Mouse (Mus musculus) kidney, adult 2 months (tissue): Measurements from ENCODE around the gene Ptpru. TPM values are rescaled to one million over a fixed set of nuclear protein-coding genes. Genes with fewer than 3 reads are reported as not detected.
A peak's percentile ranks its signal among the peaks of the same experiment; 100 is the strongest.

Source experiments
- DNase-seq: peaks from one replicate; pipeline ENCODE4 v3.0.0; 2021
- H3K27ac ChIP-seq: fragments of 200-500 bp; 2 replicates; pipeline ENCODE4 v1.5.1; 2012; ENCODE audit warnings: low read depth, low read length, control low read depth, inconsistent platforms; ENCODE audit not compliant: insufficient read depth
- H3K27me3 ChIP-seq: fragments of 200-500 bp; replicated peaks from 2 replicates; pipeline ENCODE4 v1.6.1; 2012; ENCODE audit warnings: mild to moderate bottlenecking, moderate library complexity, low read length, inconsistent platforms; ENCODE audit not compliant: control insufficient read depth, insufficient read depth
- H3K36me3 ChIP-seq: fragments of 200-500 bp; 2 replicates; pipeline ENCODE4 v1.6.1; 2012; ENCODE audit warnings: mild to moderate bottlenecking, moderate library complexity, low read length, inconsistent platforms; ENCODE audit not compliant: control insufficient read depth, insufficient read depth
- H3K4me1 ChIP-seq: fragments of 200-500 bp; 2 replicates; pipeline ENCODE4 v1.6.1; 2011; ENCODE audit warnings: low read length; ENCODE audit not compliant: control insufficient read depth, insufficient read depth
- H3K4me3 ChIP-seq: fragments of 200-500 bp; 2 replicates; pipeline ENCODE4 v1.5.1; 2011; ENCODE audit warnings: mild to moderate bottlenecking, low read depth, low read length, control low read depth; ENCODE audit not compliant: insufficient read depth
- CTCF ChIP-seq: fragments of 200-500 bp; conservative IDR thresholded peaks from 2 replicates; pipeline ENCODE4 v1.5.1; 2011; ENCODE audit warnings: low read depth, mild to moderate bottlenecking, control low read depth, low read length, moderate library complexity, mixed read lengths; ENCODE audit not compliant: insufficient read depth, insufficient read length
- POLR2A ChIP-seq: fragments of 200-500 bp; IDR thresholded peaks from one replicate; pipeline ENCODE4 v1.6.1; 2011; ENCODE audit warnings: low read depth, low read length, control low read depth
- WGBS: fragments of 180-500 bp; shearing (Covaris S2); methylation state at CpG from one replicate; pipeline ENCODE4 v1.1.7; 2018; 5-methylcytosine and 5-hydroxymethylcytosine counted together
- polyA plus RNA-seq: library from polyadenylated mRNA; depleted of rRNA; stranded (reverse); fragments of >200 nt; gene quantifications from 2 replicates; pipeline ENCODE4 v1.2.3, GENCODE M21; 2012

Gene Ptpru
- polyA plus RNA-seq, 1 experiment, result 19.5 TPM

- no peak overlapping the region for H3K27ac ChIP-seq
- H3K4me1 ChIP-seq, result no peaks in the 10 kb centered on the region
- H3K27me3 ChIP-seq, result no peaks in the 10 kb centered on the region
- no peak overlapping the region for H3K4me3 ChIP-seq
- no peaks in the 10 kb centered on the region for H3K36me3 ChIP-seq
- DNase-seq, result peak; percentile 21
- TF ChIP-seq CTCF, result no peak
- no peak for TF ChIP-seq POLR2A
- 60% methylated on average over 9 of the region's 9 CpGs for WGBS
These were observed 34.2 kb downstream of the Ptpru start for GRCm38 (mm10) chr4:131803846-131804245.

- Histone ChIP-seq H3K27me3 (no peaks in the 10 kb centered on the region), H3K27ac (no peak overlapping the region), H3K36me3 (no peaks in the 10 kb centered on the region), H3K4me3 (no peak overlapping the region), H3K4me1 (no peaks in the 10 kb centered on the region)
- WGBS, result 63% methylated on average over 4 of the region's 4 CpGs
- no peak for DNase-seq
- TF ChIP-seq POLR2A, result no peak
- TF ChIP-seq CTCF, result no peak
These were observed 39.1 kb downstream of the Ptpru start for GRCm38 (mm10) chr4:131798968-131799367.

- no peaks in the 10 kb centered on the region for H3K27me3 ChIP-seq
- WGBS, result 80% methylated on average over 12 of the region's 12 CpGs
- no peak for DNase-seq
These were observed 40.2 kb downstream of the Ptpru start for GRCm38 (mm10) chr4:131797920-131798319.

GRCm38 (mm10) chr4:131797483-131797882 lies 40.6 kb downstream of the Ptpru start:
- H3K4me1 ChIP-seq, result no peaks in the 10 kb centered on the region
- WGBS, result 85% methylated on average over 7 of the region's 7 CpGs
- H3K36me3 ChIP-seq, result no peaks in the 10 kb centered on the region
- no peak for DNase-seq
- H3K27me3 ChIP-seq, result no peaks in the 10 kb centered on the region
- TF ChIP-seq POLR2A (no peak), CTCF (no peak)
- H3K27ac ChIP-seq, result no peak overlapping the region
- no peak overlapping the region for H3K4me3 ChIP-seq

More at GRCm38 (mm10) chr4:131797920-131798319, 40.2 kb downstream of the Ptpru start:
- TF ChIP-seq POLR2A (no peak), CTCF (no peak)
- Histone ChIP-seq H3K36me3 (no peaks in the 10 kb centered on the region), H3K4me1 (no peaks in the 10 kb centered on the region), H3K27ac (no peak overlapping the region), H3K4me3 (no peak overlapping the region)

GRCm38 (mm10) chr4:131796312-131797080 lies 41.6 kb downstream of the Ptpru start:
- no peak overlapping the region for H3K4me3 ChIP-seq
- no peak for DNase-seq
- H3K27me3 ChIP-seq, result no peaks in the 10 kb centered on the region
- H3K4me1 ChIP-seq, result no peaks in the 10 kb centered on the region
- TF ChIP-seq CTCF (no peak), POLR2A (no peak)
- H3K36me3 ChIP-seq, result no peaks in the 10 kb centered on the region
- 78% methylated on average over 14 of the region's 14 CpGs for WGBS
- H3K27ac ChIP-seq, result no peak overlapping the region

- peak; percentile 49 for DNase-seq
- Histone ChIP-seq H3K4me1 (no peaks in the 10 kb centered on the region), H3K36me3 (no peaks in the 10 kb centered on the region), H3K27ac (no peak overlapping the region), H3K4me3 (no peak overlapping the region), H3K27me3 (no peaks in the 10 kb centered on the region)
- no peak for TF ChIP-seq POLR2A
- TF ChIP-seq CTCF, result no peak
- WGBS, result 81% methylated on average over 7 of the region's 7 CpGs
These were observed 51.3 kb downstream of the Ptpru start for GRCm38 (mm10) chr4:131786800-131787199.

- TF ChIP-seq POLR2A (no peak), CTCF (peak; percentile 67)
- H3K27ac ChIP-seq, result no peak overlapping the region
- no peak overlapping the region for H3K4me3 ChIP-seq
- H3K36me3 ChIP-seq, result no peaks in the 10 kb centered on the region
- H3K4me1 ChIP-seq, result 0 out of 2 replicates have a peak, but pooled peaks cover 3% of the 10 kb centered on the region
- WGBS, result 31% methylated on average over 9 of the region's 9 CpGs
- no peaks in the 10 kb centered on the region for H3K27me3 ChIP-seq
- DNase-seq, result peak; percentile 52
These were observed 54.1 kb downstream of the Ptpru start for GRCm38 (mm10) chr4:131784034-131784433.
